Mouse (Mus musculus): ENCODE data around the gene Olfr165.
"Not testable (repeated sequence)": the region's sequence is repeated elsewhere in the genome, so short reads cannot be mapped to it uniquely, and the experiment has no call there.

Olfr165 gene

GRCm38 (mm10) chr16:19423034-19423433 lies at the start of gene Olfr165:
Gene Olfr165 (minus strand): TSS chr16:19423134.
- DNase-seq (ENCODE audit: low read depth, low spot score) = no peak

GRCm38 (mm10) chr16:19464365-19464764 lies 41.4 kb upstream of the Olfr165 start:
- DNase-seq (ENCODE audit: low read depth, low spot score) = no peak

GRCm38 (mm10) chr16:19458741-19459140 lies 35.8 kb upstream of the Olfr165 start:
- DNase-seq (ENCODE audit: low read depth, low spot score) = not testable (repeated sequence)

- no peak for DNase-seq (ENCODE audit: low read depth, low spot score)
Observed at GRCm38 (mm10) chr16:19387984-19388383, 35.0 kb downstream of the Olfr165 start.
